Mouse (Mus musculus) cortical plate, adult 2 months (tissue): Measurements from ENCODE around the gene Hoxd11.

Experiments used
- CTCF ChIP-seq: fragments of 200-500 bp; IDR thresholded peaks from 2 replicates; pipeline ENCODE4 v1.5.1; 2011; ENCODE audit warnings: mild to moderate bottlenecking, control low read depth, low read length; ENCODE audit not compliant: insufficient read depth; ENCODE audit errors: extremely low read depth
- POLR2A ChIP-seq: fragments of 200-500 bp; IDR thresholded peaks from 2 replicates; pipeline ENCODE4 v1.6.1; 2011; ENCODE audit warnings: mild to moderate bottlenecking, low read length, control low read depth; ENCODE audit not compliant: insufficient read depth; ENCODE audit errors: extremely low read depth

DNA sequence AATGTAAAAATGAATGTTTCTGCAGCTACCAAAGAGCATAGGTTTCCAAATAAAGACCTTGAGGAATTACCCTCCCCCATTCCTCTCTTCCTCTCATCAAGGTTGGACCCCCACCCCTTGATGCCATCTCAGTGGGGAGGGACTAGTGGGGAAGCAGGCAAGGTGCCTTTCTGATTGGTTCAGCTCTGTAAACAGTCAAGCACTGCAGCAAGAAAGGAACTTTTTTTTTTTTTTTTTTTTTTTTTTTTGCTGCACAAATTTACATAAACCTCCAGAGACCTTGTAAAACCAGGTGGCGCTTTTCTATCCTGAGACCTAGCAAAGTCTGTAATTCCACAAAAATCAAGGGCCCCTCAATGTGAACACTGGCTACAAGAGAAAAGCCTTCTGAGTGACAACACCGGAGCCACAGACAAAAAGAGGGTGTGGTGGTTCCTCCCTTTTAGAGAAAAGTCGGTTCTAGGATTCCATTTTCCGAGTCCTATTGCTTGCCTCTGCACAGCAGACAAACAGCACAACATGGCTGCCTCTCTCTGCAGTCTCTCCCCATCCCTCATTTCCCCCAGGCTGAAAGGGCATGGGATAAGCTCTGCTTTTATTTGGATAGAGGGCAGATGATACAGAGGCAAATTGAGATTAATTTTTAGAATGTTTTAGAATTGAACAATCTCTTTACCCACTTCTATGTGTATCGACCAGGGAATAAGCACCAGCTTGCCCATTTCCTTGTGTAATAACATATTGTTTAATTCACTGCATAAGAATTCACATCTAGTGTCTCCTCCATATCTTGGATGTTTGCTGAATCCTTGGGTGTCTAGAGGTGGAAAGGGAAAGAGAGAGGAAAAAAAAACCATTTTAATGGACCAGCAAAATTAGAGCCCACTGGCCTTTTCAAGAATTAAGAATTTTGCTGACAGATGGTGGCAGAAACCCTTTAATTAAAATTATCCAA is 30.4 kb downstream of the Hoxd11 start:
- TF ChIP-seq POLR2A (no peak), CTCF (no peak)
